Mouse (Mus musculus): ENCODE measurements around the gene Alkbh6.

DNA sequence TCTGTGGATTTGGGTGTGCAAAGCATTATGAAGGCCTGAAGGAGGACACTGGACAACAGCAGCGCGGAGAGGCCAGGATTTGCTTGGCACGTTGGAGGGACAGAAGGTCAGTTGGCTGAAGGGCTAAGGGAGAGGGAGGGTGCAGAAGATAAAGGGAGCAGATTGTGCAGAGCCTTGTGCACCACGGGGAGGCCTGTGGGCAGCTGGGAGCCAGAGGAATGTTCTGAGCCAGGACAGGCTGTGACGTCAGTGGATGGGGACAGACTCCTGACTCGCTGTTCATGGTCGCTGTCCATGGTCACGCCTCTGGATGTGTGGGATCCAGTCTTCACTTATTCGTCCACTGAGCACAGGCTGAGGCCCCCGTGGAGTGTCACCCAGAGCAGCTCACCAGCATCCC is 13.4 kb upstream of the Alkbh6 start:
- TF ChIP-seq POLR2A (IDR thresholded peaks at IDR 0.05; ENCODE audit: borderline replicate concordance, control insufficient read depth, low read depth, low read length) (no peak), CTCF (IDR thresholded peaks at IDR 0.05; ENCODE audit: control insufficient read depth, insufficient read depth, low read length) (no peak)
